Mouse (Mus musculus): ENCODE results near the gene Rictor. TPM values are rescaled to one million over a fixed set of nuclear protein-coding genes. Genes with fewer than 3 reads are reported as not detected.
"Not testable (repeated sequence)": the region's sequence is repeated elsewhere in the genome, so short reads cannot be mapped to it uniquely, and the experiment has no call there.

Gene Rictor
- total RNA-seq, 1 experiment from 2014 or later: 61.0 TPM

- ATAC-seq (replicated peaks in 1 of 2; ENCODE audit: insufficient read depth in 1 of 2, low FRiP score in 2 of 2, low TSS enrichment in 1 of 2, low read depth in 1 of 2, poor library complexity in 2 of 2, severe bottlenecking in 2 of 2): no peak; a peak in 1 of 4 replicates
These were observed 14.4 kb downstream of the Rictor start for GRCm38 (mm10) chr15:6722405-6723176.

GRCm38 (mm10) chr15:6723338-6723737 is 15.2 kb downstream of the Rictor start:
- ATAC-seq (replicated peaks in 1 of 2; ENCODE audit: insufficient read depth in 1 of 2, low FRiP score in 2 of 2, low TSS enrichment in 1 of 2, low read depth in 1 of 2, poor library complexity in 2 of 2, severe bottlenecking in 2 of 2): no peak

GRCm38 (mm10) chr15:6724442-6724841 is 16.3 kb downstream of the Rictor start:
- no peak for ATAC-seq (replicated peaks in 1 of 2; ENCODE audit: insufficient read depth in 1 of 2, low FRiP score in 2 of 2, low TSS enrichment in 1 of 2, low read depth in 1 of 2, poor library complexity in 2 of 2, severe bottlenecking in 2 of 2)

GRCm38 (mm10) chr15:6726130-6726808 is 18.1 kb downstream of the Rictor start:
- ATAC-seq (replicated peaks in 1 of 2; ENCODE audit: insufficient read depth in 1 of 2, low FRiP score in 2 of 2, low TSS enrichment in 1 of 2, low read depth in 1 of 2, poor library complexity in 2 of 2, severe bottlenecking in 2 of 2): no peak

- peak in 1 of 2 experiments; percentile 39; a peak in 1 of 4 replicates for ATAC-seq (replicated peaks in 1 of 2; ENCODE audit: insufficient read depth in 1 of 2, low FRiP score in 2 of 2, low TSS enrichment in 1 of 2, low read depth in 1 of 2, poor library complexity in 2 of 2, severe bottlenecking in 2 of 2)
These were observed 24.9 kb downstream of the Rictor start for GRCm38 (mm10) chr15:6733076-6733475.

GRCm38 (mm10) chr15:6739180-6739579 is 31.0 kb downstream of the Rictor start:
- ATAC-seq (replicated peaks in 1 of 2; ENCODE audit: insufficient read depth in 1 of 2, low FRiP score in 2 of 2, low TSS enrichment in 1 of 2, low read depth in 1 of 2, poor library complexity in 2 of 2, severe bottlenecking in 2 of 2): no peak

DNA sequence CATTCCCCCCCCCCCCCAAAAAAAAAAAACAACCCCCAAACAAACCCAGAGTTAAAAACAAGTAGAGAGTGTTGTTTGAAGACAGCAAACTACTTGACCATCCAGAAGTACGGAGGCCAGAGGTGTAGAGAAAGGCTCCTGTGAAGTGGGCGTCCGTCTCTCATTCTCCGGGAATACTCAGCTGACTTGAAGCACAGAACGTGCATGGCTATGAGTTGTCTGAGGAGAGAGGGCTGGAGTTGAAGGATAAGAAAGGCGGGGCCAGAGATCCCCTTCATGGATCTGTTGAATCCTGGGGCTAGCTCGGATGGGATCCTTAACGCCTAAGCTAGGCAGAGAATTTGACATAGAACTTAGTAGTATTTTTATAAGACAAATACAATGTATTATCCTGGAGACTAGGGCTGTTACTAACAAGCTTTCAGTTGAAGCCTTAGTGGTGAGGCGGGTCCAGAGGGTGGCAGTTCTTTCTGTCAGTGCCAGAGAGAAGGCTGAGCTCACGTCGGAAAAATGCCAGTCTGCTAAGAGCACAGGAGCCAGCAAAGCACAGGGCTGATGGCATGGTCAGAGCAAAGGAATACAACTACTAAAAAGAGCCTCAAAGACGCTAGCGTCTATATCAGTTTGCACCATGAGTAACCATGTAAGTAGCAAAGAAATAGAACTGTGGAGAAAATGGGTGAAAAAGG is 34.3 kb downstream of the Rictor start:
- no peak for ATAC-seq (replicated peaks in 1 of 2; ENCODE audit: insufficient read depth in 1 of 2, low FRiP score in 2 of 2, low TSS enrichment in 1 of 2, low read depth in 1 of 2, poor library complexity in 2 of 2, severe bottlenecking in 2 of 2)

GRCm38 (mm10) chr15:6743723-6744122 is 35.5 kb downstream of the Rictor start:
- no peak for ATAC-seq (replicated peaks in 1 of 2; ENCODE audit: insufficient read depth in 1 of 2, low FRiP score in 2 of 2, low TSS enrichment in 1 of 2, low read depth in 1 of 2, poor library complexity in 2 of 2, severe bottlenecking in 2 of 2)

GRCm38 (mm10) chr15:6746301-6746983 is 38.3 kb downstream of the Rictor start:
- not testable (repeated sequence) for ATAC-seq (replicated peaks in 1 of 2; ENCODE audit: insufficient read depth in 1 of 2, low FRiP score in 2 of 2, low TSS enrichment in 1 of 2, low read depth in 1 of 2, poor library complexity in 2 of 2, severe bottlenecking in 2 of 2)

- ATAC-seq (replicated peaks in 1 of 2; ENCODE audit: insufficient read depth in 1 of 2, low FRiP score in 2 of 2, low TSS enrichment in 1 of 2, low read depth in 1 of 2, poor library complexity in 2 of 2, severe bottlenecking in 2 of 2): no peak
These were observed 38.8 kb downstream of the Rictor start for GRCm38 (mm10) chr15:6747001-6747400.

- no peak for ATAC-seq (replicated peaks in 1 of 2; ENCODE audit: insufficient read depth in 1 of 2, low FRiP score in 2 of 2, low TSS enrichment in 1 of 2, low read depth in 1 of 2, poor library complexity in 2 of 2, severe bottlenecking in 2 of 2)
These were observed 46.2 kb downstream of the Rictor start for GRCm38 (mm10) chr15:6754400-6754799.

DNA sequence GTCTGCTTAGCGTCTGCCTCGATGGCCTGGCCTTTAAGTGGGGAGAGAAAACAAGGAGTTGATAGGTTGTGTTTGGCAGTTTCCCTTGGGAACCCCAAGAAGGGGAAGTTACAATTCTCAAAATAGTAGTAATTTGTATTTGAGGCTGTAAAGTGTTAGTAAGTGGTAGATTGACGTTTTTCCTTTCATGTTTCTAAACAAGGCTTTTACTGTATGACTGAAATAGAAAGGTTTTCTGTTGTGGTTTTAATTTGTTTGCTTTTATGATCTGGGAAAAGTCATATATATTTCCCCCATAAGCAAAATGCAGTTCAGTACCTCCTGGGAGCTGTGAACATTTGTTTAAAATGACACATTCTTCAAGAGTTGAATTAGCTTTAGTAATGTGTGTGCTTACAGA is 64.1 kb downstream of the Rictor start:
- ATAC-seq (replicated peaks in 1 of 2; ENCODE audit: insufficient read depth in 1 of 2, low FRiP score in 2 of 2, low TSS enrichment in 1 of 2, low read depth in 1 of 2, poor library complexity in 2 of 2, severe bottlenecking in 2 of 2): no peak

GRCm38 (mm10) chr15:6786212-6786611 is 78.0 kb downstream of the Rictor start:
- no peak for ATAC-seq (replicated peaks in 1 of 2; ENCODE audit: insufficient read depth in 1 of 2, low FRiP score in 2 of 2, low TSS enrichment in 1 of 2, low read depth in 1 of 2, poor library complexity in 2 of 2, severe bottlenecking in 2 of 2)

DNA sequence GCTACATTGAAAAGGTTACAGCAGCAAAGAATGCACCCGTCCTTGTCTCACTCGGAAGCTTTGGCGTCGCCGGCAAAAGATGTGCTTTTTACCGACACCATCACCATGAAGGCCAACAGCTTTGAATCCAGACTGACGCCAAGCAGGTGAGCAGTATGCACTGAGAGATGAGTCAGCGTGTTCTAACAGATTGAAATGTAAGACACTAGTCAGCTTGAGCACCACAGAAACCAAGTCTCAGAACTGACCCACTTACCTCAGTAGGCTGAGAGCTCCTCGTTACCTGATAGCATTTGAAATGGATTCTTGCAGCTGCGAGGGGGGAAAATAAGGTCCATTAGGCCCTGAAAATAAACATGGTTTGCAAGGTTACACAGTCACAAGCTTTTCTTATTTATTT is 79.1 kb downstream of the Rictor start:
- no peak for ATAC-seq (replicated peaks in 1 of 2; ENCODE audit: insufficient read depth in 1 of 2, low FRiP score in 2 of 2, low TSS enrichment in 1 of 2, low read depth in 1 of 2, poor library complexity in 2 of 2, severe bottlenecking in 2 of 2)

DNA sequence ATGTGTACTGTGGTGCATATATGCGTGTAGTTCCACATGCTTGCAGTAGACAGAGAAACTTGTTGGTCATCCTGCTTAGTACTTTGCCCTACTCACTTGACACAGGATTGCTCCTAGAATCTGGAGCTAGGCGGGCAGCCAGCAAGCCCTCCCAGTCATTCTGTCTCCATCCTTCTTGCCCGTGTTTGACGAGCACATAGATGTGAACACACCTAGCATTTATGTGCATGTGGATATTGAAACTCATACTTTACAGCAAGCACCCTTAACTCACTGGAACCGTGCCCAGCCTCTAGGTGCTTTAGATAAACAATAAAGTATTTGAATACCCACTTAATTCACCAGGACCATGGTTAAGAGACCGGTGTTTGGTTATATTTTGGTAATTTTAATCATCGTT is 81.8 kb downstream of the Rictor start:
- ATAC-seq (replicated peaks in 1 of 2; ENCODE audit: insufficient read depth in 1 of 2, low FRiP score in 2 of 2, low TSS enrichment in 1 of 2, low read depth in 1 of 2, poor library complexity in 2 of 2, severe bottlenecking in 2 of 2): no peak

DNA sequence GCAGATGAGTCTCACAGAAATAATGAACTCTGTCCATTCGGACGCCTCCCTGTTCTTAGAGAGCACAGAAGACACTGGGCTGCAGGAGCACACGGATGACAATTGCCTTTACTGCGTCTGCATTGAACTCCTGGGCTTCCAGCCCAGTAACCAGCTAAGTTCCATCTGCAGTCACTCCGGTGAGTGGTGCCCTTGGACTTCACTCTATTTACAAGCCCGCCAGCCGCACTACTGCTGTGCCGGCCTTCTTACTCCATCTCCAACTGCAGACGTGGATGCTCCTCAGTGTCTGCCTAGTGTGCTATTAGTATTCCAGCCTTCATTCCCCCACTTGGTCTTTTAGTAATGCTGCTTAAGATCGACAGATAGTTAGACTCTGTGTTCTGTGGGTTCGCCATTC is 83.5 kb downstream of the Rictor start:
- ATAC-seq (replicated peaks in 1 of 2; ENCODE audit: insufficient read depth in 1 of 2, low FRiP score in 2 of 2, low TSS enrichment in 1 of 2, low read depth in 1 of 2, poor library complexity in 2 of 2, severe bottlenecking in 2 of 2): no peak

- ATAC-seq (replicated peaks in 1 of 2; ENCODE audit: insufficient read depth in 1 of 2, low FRiP score in 2 of 2, low TSS enrichment in 1 of 2, low read depth in 1 of 2, poor library complexity in 2 of 2, severe bottlenecking in 2 of 2): no peak
These were observed 84.7 kb downstream of the Rictor start for GRCm38 (mm10) chr15:6792846-6793245.

- ATAC-seq (replicated peaks in 1 of 2; ENCODE audit: insufficient read depth in 1 of 2, low FRiP score in 2 of 2, low TSS enrichment in 1 of 2, low read depth in 1 of 2, poor library complexity in 2 of 2, severe bottlenecking in 2 of 2): not testable (repeated sequence)
These were observed 93.0 kb downstream of the Rictor start for GRCm38 (mm10) chr15:6801212-6801611.
